Mouse (Mus musculus) CH12.LX (cell line): ENCODE data around the gene Styxl1. TPM values are rescaled to one million over a fixed set of nuclear protein-coding genes. Genes with fewer than 3 reads are reported as not detected.

Experiments
- DNase-seq: peaks from one replicate; pipeline ENCODE4 v3.0.0-alpha.2; 2013; ENCODE audit errors: extremely low read depth
- H3K27ac ChIP-seq: 2 replicates; pipeline ENCODE4 v1.5.1; 2012; ENCODE audit warnings: low read depth, mild to moderate bottlenecking, control low read depth, moderate library complexity; ENCODE audit not compliant: insufficient read depth
- H3K27me3 ChIP-seq: replicated peaks from 2 replicates; pipeline ENCODE3; 2012; ENCODE audit warnings: inconsistent platforms
- H3K36me3 ChIP-seq, 2 experiments: replicated peaks in 1 of 2; 2 replicates each; pipeline versions ENCODE3 to v1.6.1; 2012; ENCODE audit warnings: inconsistent platforms in 1 of 2, low read length in 1 of 2, mild to moderate bottlenecking in 1 of 2, mixed read lengths in 1 of 2, moderate library complexity in 1 of 2; ENCODE audit not compliant: control insufficient read depth in 1 of 2, insufficient read depth in 1 of 2
- H3K4me1 ChIP-seq, 2 experiments: 2 replicates each; pipeline ENCODE4 v1.6.1; 2012; ENCODE audit warnings: inconsistent platforms in 1 of 2, moderate library complexity in 1 of 2; ENCODE audit not compliant: insufficient read depth in 2 of 2, control insufficient read depth in 1 of 2
- H3K4me2 ChIP-seq: 2 replicates; pipeline ENCODE4 v1.6.1; 2012; ENCODE audit warnings: low read depth, mild to moderate bottlenecking, control low read depth; ENCODE audit not compliant: poor library complexity, insufficient read depth, severe bottlenecking
- H3K4me3 ChIP-seq, 3 experiments: fragments of 150-350 bp in 1 of 3; sonication (generic) in 1 of 3; replicated peaks in 1 of 3; 2 replicates each; pipeline versions ENCODE3 to v1.5.1; 2011 to 2012; ENCODE audit warnings: low read depth in 2 of 3, low read length in 2 of 3, mild to moderate bottlenecking in 2 of 3, moderate library complexity in 2 of 3, control low read depth in 1 of 3, improper control_type of control experiment in 1 of 3, inconsistent platforms in 1 of 3, mixed read lengths in 1 of 3; ENCODE audit not compliant: poor library complexity in 1 of 3
- H3K79me2 ChIP-seq: replicated peaks from 2 replicates; pipeline ENCODE4 v1.6.1; 2012; ENCODE audit warnings: mild to moderate bottlenecking, moderate library complexity; ENCODE audit not compliant: control insufficient read depth, poor library complexity, insufficient read depth, severe bottlenecking; ENCODE audit errors: extremely low read depth
- H3K9ac ChIP-seq: 2 replicates; pipeline ENCODE4 v1.6.1; 2012; ENCODE audit warnings: low read depth, mild to moderate bottlenecking, control low read depth, moderate library complexity; ENCODE audit not compliant: insufficient read depth
- H3K9me3 ChIP-seq: replicated peaks from 2 replicates; pipeline ENCODE3; 2012; ENCODE audit warnings: low read length, inconsistent platforms, mixed read lengths
- CTCF ChIP-seq, 2 experiments: IDR thresholded peaks in 1 of 2; conservative IDR thresholded peaks in 1 of 2; 2 replicates each; pipeline ENCODE4 v1.5.1; 2011 to 2012; ENCODE audit warnings: low read depth in 2 of 2, low read length in 2 of 2, improper control_type of control experiment in 1 of 2, inconsistent platforms in 1 of 2, mild to moderate bottlenecking in 1 of 2, moderate library complexity in 1 of 2
- E2F4 ChIP-seq: IDR thresholded peaks from 2 replicates; pipeline ENCODE4 v1.6.1; 2011; ENCODE audit warnings: low read depth, low read length, improper control_type of control experiment; ENCODE audit not compliant: insufficient replicate concordance
- GABPA ChIP-seq: IDR thresholded peaks from 2 replicates; pipeline ENCODE4 v1.6.1; 2012; ENCODE audit warnings: low read depth, low read length, improper control_type of control experiment, inconsistent platforms; ENCODE audit not compliant: insufficient replicate concordance
- MEF2A ChIP-seq: IDR thresholded peaks from 2 replicates; pipeline ENCODE4 v1.6.1; 2014; ENCODE audit warnings: low read depth, mild to moderate bottlenecking, inconsistent platforms, low read length, improper control_type of control experiment, borderline replicate concordance
- POLR2A ChIP-seq: IDR thresholded peaks from 2 replicates; pipeline ENCODE4 v1.6.1; 2011; ENCODE audit warnings: low read depth, mild to moderate bottlenecking, improper control_type of control experiment, low read length
- RAD21 ChIP-seq: IDR thresholded peaks from 2 replicates; pipeline ENCODE4 v1.6.1; 2011; ENCODE audit warnings: low read depth, mild to moderate bottlenecking, low read length, improper control_type of control experiment, moderate library complexity
- UBTF ChIP-seq: IDR thresholded peaks from 2 replicates; pipeline ENCODE4 v1.6.1; 2012; ENCODE audit warnings: low read depth, mild to moderate bottlenecking, inconsistent platforms, low read length, improper control_type of control experiment, moderate library complexity
- ZKSCAN1 ChIP-seq: IDR thresholded peaks from 2 replicates; pipeline ENCODE4 v1.6.1; 2012; ENCODE audit warnings: low read depth, inconsistent platforms, low read length, improper control_type of control experiment, borderline replicate concordance
- ZMIZ1 ChIP-seq: IDR thresholded peaks from 2 replicates; pipeline ENCODE4 v1.6.1; 2012; ENCODE audit warnings: low read depth, mild to moderate bottlenecking, inconsistent platforms, low read length, improper control_type of control experiment
- dilution Hi-C: fragments of 300-500 bp; cut with MboI; formaldehyde crosslinking; loops from 2 replicates; pipeline ENCODE4 v1.14.3; 2020; ENCODE audit warnings: low sequenced_read_pairs; ENCODE audit not compliant: extremely low pct_unique_long_range_greater_than_20kb, extremely low pct_ligation_motif_present
- in situ Hi-C: fragments of 300-500 bp; cut with MboI; formaldehyde crosslinking; loops from 3 replicates; pipeline ENCODE4 v1.14.3; 2019; ENCODE audit warnings: low sequenced_read_pairs, low pct_ligation_motif_present, low pct_unique_long_range_greater_than_20kb, mixed read lengths
- polyA plus RNA-seq: library from polyadenylated mRNA; unstranded; fragments of >175 nt; gene quantifications from 2 replicates; pipeline ENCODE4 v1.2.1, GENCODE M21; 2012; ENCODE audit warnings: low read depth; ENCODE audit not compliant: insufficient read length
- total RNA-seq, 2 experiments: library from RNA; depleted of rRNA; stranded (reverse); fragments of 300-350 nt in 1 of 2; fragments of >200 nt in 1 of 2; gene quantifications; 2 replicates each; pipeline ENCODE4 v1.2.3; 2012 to 2014

Styxl1 gene
- total and polyA plus RNA-seq, 3 experiments = not detected

- in situ Hi-C loops = no loop called here
- DNase-seq = no peak
- peaks cover 49% of the 10 kb centered on the region for H3K27me3 ChIP-seq
- dilution Hi-C loops = no loop called here
- no peaks in the 10 kb centered on the region for H3K36me3 ChIP-seq
- no peak overlapping the region for H3K4me3 ChIP-seq
- no peak overlapping the region for H3K9ac ChIP-seq
- peaks cover 0 to 6% of the 10 kb centered on the region in 2 experiments; a peak in 2 of 4 replicates for H3K4me1 ChIP-seq
- H3K27ac ChIP-seq = no peak overlapping the region
- TF ChIP-seq UBTF = no peak
- no peak for TF ChIP-seq RAD21
- no peak for TF ChIP-seq E2F4
- H3K4me2 ChIP-seq = no peak overlapping the region
- peaks cover 20% of the 10 kb centered on the region for H3K9me3 ChIP-seq
- H3K79me2 ChIP-seq = no peaks in the 10 kb centered on the region
Observed at GRCm38 (mm10) chr5:135751595-135751994, 26.6 kb downstream of the Styxl1 start.

GRCm38 (mm10) chr5:135751041-135751440 is 27.1 kb downstream of the Styxl1 start:
- TF ChIP-seq GABPA (no peak), ZMIZ1 (no peak)
- Histone ChIP-seq H3K9ac (no peak overlapping the region), H3K9me3 (peaks cover 23% of the 10 kb centered on the region), H3K36me3 (no peaks in the 10 kb centered on the region), H3K4me3 (no peak overlapping the region), H3K27me3 (peaks cover 47% of the 10 kb centered on the region), H3K4me1 (peaks cover 0 to 6% of the 10 kb centered on the region in 2 experiments; a peak in 2 of 4 replicates), H3K27ac (no peak overlapping the region), H3K79me2 (no peaks in the 10 kb centered on the region), H3K4me2 (no peak overlapping the region)
- DNase-seq = no peak
- dilution Hi-C loops (no loop called here), in situ Hi-C loops (no loop called here)

- H3K36me3 ChIP-seq = peaks cover 4 to 15% of the 10 kb centered on the region in 2 experiments
- no peak for DNase-seq
- peaks cover 4 to 13% of the 10 kb centered on the region in 2 experiments; a peak in 3 of 4 replicates for H3K4me1 ChIP-seq
- H3K27ac ChIP-seq = no peak overlapping the region
- peak overlapping the region; percentile 59; the same call in 1 of the 2 replicates for H3K4me2 ChIP-seq
- TF ChIP-seq GABPA (no peak), POLR2A (no peak), CTCF (conservative IDR thresholded peaks at IDR 0.05 in 1 of 2, IDR thresholded peaks at IDR 0.05 in 1 of 2; ENCODE audit: low read depth in 2 of 2, low read length in 2 of 2) (no peak), ZKSCAN1 (no peak), MEF2A (no peak)
- H3K4me3 ChIP-seq = no peak overlapping the region
- in situ Hi-C loops = loop anchor here (5.0 kb wide), 1 partner anchor 112 kb away; the partner anchor contains the start of gene Rhbdd2
- H3K27me3 ChIP-seq = peaks cover 18% of the 10 kb centered on the region
- H3K9ac ChIP-seq = no peak overlapping the region
- no peaks in the 10 kb centered on the region for H3K79me2 ChIP-seq
- dilution Hi-C loops = no loop called here
- H3K9me3 ChIP-seq = peaks cover 24% of the 10 kb centered on the region
Observed at GRCm38 (mm10) chr5:135744742-135745141, 33.4 kb downstream of the Styxl1 start.
